Mouse (Mus musculus): ENCODE measurements around the gene Snx22. TPM values are rescaled to one million over a fixed set of nuclear protein-coding genes. Genes with fewer than 3 reads are reported as not detected.

Snx22 gene
- total and polyA plus RNA-seq, 3 experiments: 0.43 to 10.1 TPM; not detected in 1

DNA sequence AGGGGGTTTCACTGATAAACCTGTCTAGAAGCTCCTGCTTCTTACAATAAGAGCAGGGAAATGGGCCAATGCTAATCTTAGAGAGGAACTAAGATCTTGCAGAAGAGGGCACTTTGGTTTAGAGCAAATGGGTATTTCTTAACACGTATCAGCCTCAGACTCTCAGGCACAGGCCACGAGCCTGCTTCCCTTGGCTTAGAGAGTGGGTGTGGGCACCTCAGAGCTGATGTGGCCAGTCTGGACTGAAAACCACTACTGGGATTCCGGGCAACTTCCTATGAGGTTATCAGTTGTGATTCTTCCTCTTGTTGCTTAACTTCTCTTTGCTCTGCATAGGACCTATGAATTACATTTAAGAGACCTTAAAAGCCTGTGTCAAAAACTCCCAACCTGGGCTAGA is 44.8 kb upstream of the Snx22 start:
- Histone ChIP-seq H3K9me3 (replicated peaks; ENCODE audit: insufficient read depth, low read length) (no peaks in the 10 kb centered on the region), H3K79me2 (ENCODE audit: control insufficient read depth, insufficient read depth, low read length, poor library complexity) (peaks cover 16% of the 10 kb centered on the region), H3K27me3 (ENCODE audit: control insufficient read depth in 1 of 2, insufficient read depth in 2 of 2, low read length in 2 of 2) (no peaks in the 10 kb centered on the region), H3K36me3 (ENCODE audit: control insufficient read depth in 1 of 2, insufficient read depth in 2 of 2, low read length in 2 of 2) (peaks cover 6 to 19% of the 10 kb centered on the region in 2 experiments), H3K27ac (ENCODE audit: control insufficient read depth, low read depth, low read length) (no peak overlapping the region), H3K4me1 (ENCODE audit: control insufficient read depth in 1 of 2, insufficient read depth in 2 of 2, low read length in 2 of 2) (peaks cover 1 to 12% of the 10 kb centered on the region in 2 experiments; a peak in 3 of 4 replicates), H3K4me3 (ENCODE audit: control insufficient read depth in 1 of 2, insufficient read depth in 1 of 2, low read depth in 2 of 2, low read length in 2 of 2) (no peak overlapping the region), H3K9ac (ENCODE audit: control insufficient read depth, low read depth, low read length, poor library complexity, severe bottlenecking) (no peak overlapping the region)
- no peak for TF ChIP-seq POLR2A (IDR thresholded peaks at IDR 0.05; ENCODE audit: control insufficient read depth in 1 of 2, insufficient read depth in 1 of 2, low read depth in 1 of 2, low read length in 2 of 2, poor library complexity in 1 of 2)
- TF ChIP-seq GATA1 (IDR thresholded peaks at IDR 0.05; ENCODE audit: low read depth, low read length): peak; percentile 29; the same call in 1 of the 2 replicates
- TF ChIP-seq CHD1 (IDR thresholded peaks at IDR 0.05; ENCODE audit: low read depth, low read length): no peak
- DNase-seq (ENCODE audit: low read depth, low spot score): peak; percentile 23

DNA sequence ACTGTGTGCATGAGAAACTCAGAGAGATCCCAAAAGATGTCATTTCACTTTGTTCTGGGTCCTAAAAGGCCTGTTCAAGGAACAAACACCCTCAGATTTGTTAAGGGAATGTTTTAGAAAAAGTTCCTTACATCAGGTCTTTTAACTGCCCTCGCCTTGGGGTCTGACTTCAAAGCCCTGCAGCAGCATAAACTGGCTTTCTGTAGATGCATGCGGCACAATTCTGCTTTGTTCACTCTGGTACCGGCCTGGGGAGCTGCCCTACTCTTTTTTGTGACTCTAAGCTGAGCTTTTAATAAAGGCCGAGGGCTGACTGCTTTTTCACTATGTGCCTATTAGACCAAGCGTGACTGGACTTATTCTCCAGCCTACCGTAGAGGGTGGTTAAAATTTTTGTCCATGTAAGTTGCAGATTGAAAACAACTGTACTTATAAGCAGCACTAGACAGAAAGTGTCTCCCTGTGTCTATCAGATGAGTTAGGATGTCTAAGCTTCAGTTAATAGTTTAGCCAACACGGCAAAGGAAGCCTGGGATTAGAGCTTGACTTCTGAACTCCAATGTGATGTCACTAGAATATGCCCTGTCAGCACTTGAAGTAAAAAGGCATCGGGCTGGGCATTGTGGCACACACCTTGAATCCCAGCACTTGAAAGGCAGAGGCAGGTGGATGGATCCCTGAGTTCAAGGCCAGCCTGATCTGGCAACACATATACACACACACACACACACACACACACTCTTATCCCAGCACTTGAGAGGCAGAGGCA is 41.3 kb upstream of the Snx22 start:
- 0 out of 2 replicates have a peak, but pooled peaks cover 1% of the 10 kb centered on the region for H3K79me2 ChIP-seq (ENCODE audit: control insufficient read depth, insufficient read depth, low read length, poor library complexity)
- H3K9me3 ChIP-seq (replicated peaks; ENCODE audit: insufficient read depth, low read length): no peaks in the 10 kb centered on the region
- peaks cover 0 to 2% of the 10 kb centered on the region in 2 experiments; a peak in 1 of 4 replicates for H3K4me1 ChIP-seq (ENCODE audit: control insufficient read depth in 1 of 2, insufficient read depth in 2 of 2, low read length in 2 of 2)
- TF ChIP-seq TBP (IDR thresholded peaks at IDR 0.05; ENCODE audit: low read depth, low read length) (no peak), MYC (IDR thresholded peaks at IDR 0.05; ENCODE audit: low read depth, low read length) (no peak), GATA1 (IDR thresholded peaks at IDR 0.05; ENCODE audit: low read depth, low read length) (no peak), MAX (IDR thresholded peaks at IDR 0.05; ENCODE audit: low read length) (no peak), CHD2 (IDR thresholded peaks at IDR 0.05; ENCODE audit: low read length) (no peak), ETS1 (IDR thresholded peaks at IDR 0.05; ENCODE audit: low read depth, low read length) (no peak), HCFC1 (IDR thresholded peaks at IDR 0.05; ENCODE audit: low read depth, low read length) (no peak), EP300 (IDR thresholded peaks at IDR 0.05; ENCODE audit: low read depth in 1 of 2, low read length in 2 of 2) (no peak), NELFE (IDR thresholded peaks at IDR 0.05; ENCODE audit: low read depth, low read length) (no peak), POLR2AphosphoS5 (IDR thresholded peaks at IDR 0.05; ENCODE audit: borderline replicate concordance, low read depth, low read length) (no peak), POLR2A (IDR thresholded peaks at IDR 0.05; ENCODE audit: control insufficient read depth in 1 of 2, insufficient read depth in 1 of 2, low read depth in 1 of 2, low read length in 2 of 2, poor library complexity in 1 of 2) (no peak), MAFK (IDR thresholded peaks at IDR 0.05; ENCODE audit: borderline replicate concordance, low read depth, low read length) (no peak), RAD21 (IDR thresholded peaks at IDR 0.05; ENCODE audit: low read depth, low read length) (no peak), SIN3A (IDR thresholded peaks at IDR 0.05; ENCODE audit: low read length) (no peak)
- peaks cover 10 to 16% of the 10 kb centered on the region in 2 experiments for H3K36me3 ChIP-seq (ENCODE audit: control insufficient read depth in 1 of 2, insufficient read depth in 2 of 2, low read length in 2 of 2)
- no peak overlapping the region for H3K4me3 ChIP-seq (ENCODE audit: control insufficient read depth in 1 of 2, insufficient read depth in 1 of 2, low read depth in 2 of 2, low read length in 2 of 2)
- H3K27me3 ChIP-seq (ENCODE audit: control insufficient read depth in 1 of 2, insufficient read depth in 2 of 2, low read length in 2 of 2): no peaks in the 10 kb centered on the region
- H3K9ac ChIP-seq (ENCODE audit: control insufficient read depth, low read depth, low read length, poor library complexity, severe bottlenecking): no peak overlapping the region
- DNase-seq (ENCODE audit: low read depth, low spot score): no peak
- no peak overlapping the region for H3K27ac ChIP-seq (ENCODE audit: control insufficient read depth, low read depth, low read length)

All from MEL (cell line).